ENCODE assay signal across 35 mouse cellular contexts in genomic region chr13:75467225-75467624, GRCm38 (mm10).
"Had no signal": no experiment of that assay in that cellular context is flagged by ENCODE, and none has a peak within 500 bp of the region (broad histone marks: within the 10 kb centered on the region; RNA-seq: fewer than 3 reads in every experiment).

No protein-coding gene starts in this region.

- H3K4me3 ChIP-seq: heart, embryonic 10.5 days; heart, embryonic 12.5 days; heart, embryonic 13.5 days; heart, embryonic 15.5 days; hindbrain, embryonic 10.5 days; hindbrain, embryonic 12.5 days; hindbrain, embryonic 13.5 days; hindbrain, embryonic 15.5 days; intestine, embryonic 15.5 days; kidney, embryonic 15.5 days; layer of hippocampus, adult 2 months; left cerebral cortex, adult 2 months had no signal

- H3K4me2 ChIP-seq: heart, embryonic 11.5 days; heart, embryonic 12.5 days; heart, embryonic 13.5 days; heart, embryonic 15.5 days; hindbrain, embryonic 12.5 days; hindbrain, embryonic 13.5 days; hindbrain, embryonic 15.5 days; intestine, embryonic 15.5 days; kidney, embryonic 15.5 days had no signal

- H3K9me3 ChIP-seq: heart, embryonic 10.5 days; heart, embryonic 12.5 days; heart, embryonic 13.5 days; heart, embryonic 15.5 days; hindbrain, embryonic 10.5 days; hindbrain, embryonic 12.5 days; hindbrain, embryonic 13.5 days; hindbrain, embryonic 15.5 days; intestine, embryonic 15.5 days; kidney, embryonic 15.5 days had no signal

- H3K36me3 ChIP-seq: heart, embryonic 10.5 days; heart, embryonic 12.5 days; heart, embryonic 13.5 days; heart, embryonic 15.5 days; hindbrain, embryonic 10.5 days; hindbrain, embryonic 12.5 days; hindbrain, embryonic 13.5 days; hindbrain, embryonic 15.5 days; intestine, embryonic 15.5 days; kidney, embryonic 15.5 days had no signal

- H3K9ac ChIP-seq: heart, embryonic 12.5 days; heart, embryonic 13.5 days; heart, embryonic 15.5 days; hindbrain, embryonic 12.5 days; hindbrain, embryonic 13.5 days; hindbrain, embryonic 15.5 days; intestine, embryonic 15.5 days; kidney, embryonic 15.5 days had no signal

- ATAC-seq: hindbrain, embryonic 16.5 days; hindbrain, postnatal 0 days; inflammation-experienced regulatory T-cells, adult 6 months; intestine, embryonic 15.5 days; intestine, embryonic 16.5 days; intestine, postnatal 0 days had no signal

- DNase-seq: heart, postnatal 10 days; heart, postnatal 14 days; heart, postnatal 36 days; heart, postnatal 4 days; kidney, adult 11 months; kidney, adult 18-20 months; kidney, adult 2 months; kidney, adult 8-10 months; kidney, adult 9 months; kidney, postnatal 10 days; kidney, postnatal 14 days; kidney, postnatal 25 days; kidney, postnatal 36 days; kidney, postnatal 4 days; layer of hippocampus, adult 9-11 months; layer of hippocampus, postnatal 36 days had no signal

- H3K27ac ChIP-seq: heart, embryonic 10.5 days; heart, embryonic 13.5 days; heart, embryonic 15.5 days; hindbrain, embryonic 10.5 days; hindbrain, embryonic 12.5 days; hindbrain, embryonic 13.5 days; hindbrain, embryonic 15.5 days; hindbrain, postnatal 0 days; intestine, embryonic 15.5 days; kidney, embryonic 15.5 days; kidney, postnatal 0 days; layer of hippocampus, adult 2 months; left cerebral cortex, adult 2 months had no signal

- H3K27me3 ChIP-seq: heart, embryonic 12.5 days; heart, embryonic 13.5 days; heart, embryonic 15.5 days; hindbrain, embryonic 12.5 days; hindbrain, embryonic 13.5 days; hindbrain, embryonic 15.5 days; intestine, embryonic 15.5 days; kidney, embryonic 15.5 days had no signal

- H3K4me1 ChIP-seq: heart, embryonic 10.5 days; heart, embryonic 12.5 days; heart, embryonic 13.5 days; heart, embryonic 15.5 days; hindbrain, embryonic 12.5 days; hindbrain, embryonic 13.5 days; hindbrain, embryonic 15.5 days; intestine, embryonic 15.5 days; kidney, embryonic 15.5 days had no signal
